Mouse (Mus musculus): Measurements from ENCODE around the gene Aven. TPM values are rescaled to one million over a fixed set of nuclear protein-coding genes. Genes with fewer than 3 reads are reported as not detected.

The Aven gene
- polyA plus RNA-seq, 1 experiment from 2014 or later: 12.5 TPM

GRCm38 (mm10) chr2:112653836-112654235 is 161.1 kb downstream of the Aven start:
- WGBS: 73% methylated on average over 3 of the region's 3 CpGs
- Histone ChIP-seq H3K4me1 (no peaks in the 10 kb centered on the region), H3K4me3 (no peak overlapping the region), H3K9me3 (no peaks in the 10 kb centered on the region), H3K27me3 (ENCODE audit: insufficient read depth, poor library complexity, severe bottlenecking) (no peaks in the 10 kb centered on the region), H3K36me3 (no peaks in the 10 kb centered on the region), H3K27ac (no peak overlapping the region)
- DNase-seq (ENCODE audit: low spot score): no peak

GRCm38 (mm10) chr2:112656131-112656530 is 163.4 kb downstream of the Aven start:
- Histone ChIP-seq H3K4me3 (no peak overlapping the region), H3K4me1 (no peaks in the 10 kb centered on the region), H3K9me3 (no peaks in the 10 kb centered on the region), H3K27me3 (ENCODE audit: insufficient read depth, poor library complexity, severe bottlenecking) (no peaks in the 10 kb centered on the region), H3K27ac (no peak overlapping the region), H3K36me3 (no peaks in the 10 kb centered on the region)
- DNase-seq (ENCODE audit: low spot score): no peak
- 61% methylated on average over 5 of the region's 5 CpGs for WGBS

GRCm38 (mm10) chr2:112669461-112669860 is 176.7 kb downstream of the Aven start:
- 47% methylated on average over 3 of the region's 3 CpGs for WGBS
- Histone ChIP-seq H3K36me3 (no peaks in the 10 kb centered on the region), H3K9me3 (no peaks in the 10 kb centered on the region), H3K4me3 (no peak overlapping the region), H3K27ac (no peak overlapping the region), H3K27me3 (ENCODE audit: insufficient read depth, poor library complexity, severe bottlenecking) (no peaks in the 10 kb centered on the region), H3K4me1 (no peaks in the 10 kb centered on the region)
- DNase-seq (ENCODE audit: low spot score): no peak

- H3K4me1 ChIP-seq: no peaks in the 10 kb centered on the region
- no peak overlapping the region for H3K4me3 ChIP-seq
- H3K9me3 ChIP-seq: no peaks in the 10 kb centered on the region
- DNase-seq (ENCODE audit: low spot score): no peak
- H3K27me3 ChIP-seq (ENCODE audit: insufficient read depth, poor library complexity, severe bottlenecking): no peaks in the 10 kb centered on the region
- H3K36me3 ChIP-seq: no peaks in the 10 kb centered on the region
- 82% methylated on average over 2 of the region's 2 CpGs for WGBS
- H3K27ac ChIP-seq: no peak overlapping the region
Observed at GRCm38 (mm10) chr2:112676175-112676574, 183.4 kb downstream of the Aven start.

GRCm38 (mm10) chr2:112676721-112677120 is 184.0 kb downstream of the Aven start:
- 40% methylated on average over 1 of the region's 1 CpGs for WGBS
- Histone ChIP-seq H3K4me3 (no peak overlapping the region), H3K9me3 (no peaks in the 10 kb centered on the region), H3K27me3 (ENCODE audit: insufficient read depth, poor library complexity, severe bottlenecking) (no peaks in the 10 kb centered on the region), H3K36me3 (no peaks in the 10 kb centered on the region), H3K27ac (no peak overlapping the region), H3K4me1 (no peaks in the 10 kb centered on the region)
- DNase-seq (ENCODE audit: low spot score): no peak

GRCm38 (mm10) chr2:112677246-112677645 is 184.5 kb downstream of the Aven start:
- 52% methylated on average over 1 of the region's 1 CpGs for WGBS
- no peaks in the 10 kb centered on the region for H3K36me3 ChIP-seq
- no peak for DNase-seq (ENCODE audit: low spot score)

GRCm38 (mm10) chr2:112681817-112682216 is 189.1 kb downstream of the Aven start:
- no peak for DNase-seq (ENCODE audit: low spot score)
- WGBS: 76% methylated on average over 5 of the region's 5 CpGs
- no peak overlapping the region for H3K4me3 ChIP-seq
- no peaks in the 10 kb centered on the region for H3K4me1 ChIP-seq
- H3K27me3 ChIP-seq (ENCODE audit: insufficient read depth, poor library complexity, severe bottlenecking): no peaks in the 10 kb centered on the region
- no peaks in the 10 kb centered on the region for H3K9me3 ChIP-seq
- H3K36me3 ChIP-seq: no peaks in the 10 kb centered on the region
- H3K27ac ChIP-seq: no peak overlapping the region

More at GRCm38 (mm10) chr2:112677246-112677645, 184.5 kb downstream of the Aven start:
- H3K4me3 ChIP-seq: no peak overlapping the region
- H3K27ac ChIP-seq: no peak overlapping the region
- H3K9me3 ChIP-seq: no peaks in the 10 kb centered on the region
- H3K27me3 ChIP-seq (ENCODE audit: insufficient read depth, poor library complexity, severe bottlenecking): no peaks in the 10 kb centered on the region
- H3K4me1 ChIP-seq: no peaks in the 10 kb centered on the region

Small RNA genes lying within 50 kb of the gene (microRNA-seq; reads per million reads assigned to microRNA genes)
- not detected for gene Gm44374

Other genes with a start within 250 kb of the Aven start
- 0.04 and 0.07 TPM in 2 replicates for gene Nutm1, start 233.7 kb upstream of the Aven start, polyA plus RNA-seq (2016; fragmentation: Nextera tagmentation; extraction: Ambion mirVana)
- gene Nop10, start 231.0 kb upstream of the Aven start, polyA plus RNA-seq (2016; fragmentation: Nextera tagmentation; extraction: Ambion mirVana): 188 and 206 TPM in 2 replicates
- gene Slc12a6, start 227.1 kb upstream of the Aven start, polyA plus RNA-seq (2016; fragmentation: Nextera tagmentation; extraction: Ambion mirVana): 9.5 and 10.4 TPM in 2 replicates
- gene Gm21985, start 226.7 kb upstream of the Aven start, polyA plus RNA-seq (2016; fragmentation: Nextera tagmentation; extraction: Ambion mirVana): not detected in 2 replicates
- gene Emc4, start 124.9 kb upstream of the Aven start, polyA plus RNA-seq (2016; fragmentation: Nextera tagmentation; extraction: Ambion mirVana): 114 and 134 TPM in 2 replicates
- 27.4 and 36.6 TPM in 2 replicates for gene Katnbl1, start 113.8 kb upstream of the Aven start, polyA plus RNA-seq (2016; fragmentation: Nextera tagmentation; extraction: Ambion mirVana)
- gene Emc7, start 38.0 kb upstream of the Aven start, polyA plus RNA-seq (2016; fragmentation: Nextera tagmentation; extraction: Ambion mirVana): 16.1 and 18.5 TPM in 2 replicates
- gene Chrm5, start 12.2 kb upstream of the Aven start, polyA plus RNA-seq (2016; fragmentation: Nextera tagmentation; extraction: Ambion mirVana): not detected in 2 replicates